Mouse (Mus musculus) ZHBTc4 (cell line): ENCODE data around the gene Ift46.

Experiments used
- DNase-seq: peaks from one replicate; pipeline ENCODE4 v3.0.0-alpha.2; 2011; ENCODE audit warnings: low read depth, low spot score

Ift46 gene

DNA sequence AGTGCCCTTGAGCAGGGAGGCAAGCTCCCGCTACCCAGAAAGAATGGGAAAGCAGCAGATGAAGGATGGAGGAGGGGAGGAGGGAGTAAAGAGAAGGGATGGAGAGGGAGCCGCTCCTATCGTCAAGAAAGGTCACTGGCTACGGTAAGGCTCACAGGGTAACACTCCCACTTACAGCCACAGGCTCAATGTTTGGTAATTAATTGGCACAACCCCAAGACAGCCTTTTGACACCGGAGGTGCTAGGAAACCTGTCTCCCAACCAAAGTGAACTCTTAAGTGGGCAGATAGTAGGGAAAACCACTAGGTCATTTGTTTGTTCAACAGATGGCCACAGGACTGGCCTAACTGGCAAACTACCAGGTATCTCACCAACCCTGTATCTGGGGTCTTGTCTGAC, 39.4 kb downstream of the Ift46 start:
- no peak for DNase-seq

GRCm38 (mm10) chr9:44807778-44808177, 40.1 kb downstream of the Ift46 start:
- no peak for DNase-seq

- no peak for DNase-seq
Observed at GRCm38 (mm10) chr9:44810316-44810715, 42.6 kb downstream of the Ift46 start.

DNA sequence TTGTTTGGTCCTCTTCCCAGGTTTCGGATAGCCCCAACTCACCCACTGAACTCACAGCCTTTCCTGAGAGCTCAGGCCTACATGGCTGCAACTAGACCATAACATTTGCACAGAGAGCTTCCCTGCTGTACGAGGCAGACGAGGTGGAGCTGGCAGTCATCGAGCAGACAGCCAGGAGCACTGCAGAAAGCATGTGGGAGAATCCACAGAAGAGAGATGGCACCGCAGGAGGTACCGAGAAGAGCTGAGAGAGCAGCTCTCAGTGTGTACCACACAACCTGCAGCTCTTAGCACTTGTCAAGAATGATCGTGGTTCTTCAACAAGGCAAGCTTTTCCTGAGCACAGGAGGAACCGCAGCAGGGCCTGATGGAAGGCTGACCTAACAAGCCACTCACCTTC, 46.5 kb downstream of the Ift46 start:
- DNase-seq = no peak

GRCm38 (mm10) chr9:44817522-44817921, 49.8 kb downstream of the Ift46 start:
- no peak for DNase-seq

GRCm38 (mm10) chr9:44819920-44820827, 52.5 kb downstream of the Ift46 start:
- DNase-seq = no peak

DNA sequence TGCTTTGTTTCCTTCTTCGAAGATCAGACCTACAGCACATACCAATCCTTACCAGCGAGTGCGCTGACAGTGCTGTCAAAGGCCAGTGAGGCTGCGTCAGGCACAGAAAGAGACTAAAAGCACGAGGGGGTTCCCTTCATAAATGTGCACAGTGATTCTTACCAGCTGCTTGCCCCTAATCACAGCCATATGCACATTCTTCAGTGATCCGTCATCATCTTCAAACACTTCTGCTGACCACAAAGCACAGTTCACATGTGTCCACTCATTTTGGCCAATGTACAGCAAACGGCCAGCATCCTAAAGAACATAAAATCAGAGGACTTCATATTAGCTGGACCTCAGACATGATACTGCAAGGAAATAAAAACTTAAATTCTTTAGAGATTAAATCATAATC, 59.0 kb downstream of the Ift46 start:
- DNase-seq = no peak

GRCm38 (mm10) chr9:44828944-44829343, 61.2 kb downstream of the Ift46 start:
- DNase-seq = no peak

DNA sequence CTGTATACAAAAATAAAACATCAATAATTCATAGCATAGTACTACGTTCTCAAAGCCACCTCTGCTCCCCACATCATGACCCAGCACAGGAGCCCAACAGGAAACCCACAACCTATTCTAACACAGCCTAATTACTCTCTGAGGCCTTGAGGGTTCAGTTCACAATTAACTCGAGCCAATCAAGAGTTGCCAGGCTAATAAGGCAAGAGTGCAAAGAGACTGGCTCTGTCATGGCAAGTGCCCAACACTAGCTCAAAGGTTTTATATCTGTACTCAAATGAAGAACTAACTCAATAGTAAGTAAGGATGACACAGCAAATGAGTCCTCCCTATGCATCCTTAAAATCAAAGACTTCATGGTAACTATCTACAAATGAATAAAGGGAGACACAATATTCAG, 62.8 kb downstream of the Ift46 start:
- no peak for DNase-seq

- DNase-seq = no peak
Observed at GRCm38 (mm10) chr9:44832356-44832755, 64.6 kb downstream of the Ift46 start.

- DNase-seq = peak; percentile 89
Observed at GRCm38 (mm10) chr9:44836439-44836838, 68.7 kb downstream of the Ift46 start.

- DNase-seq = peak; percentile 65
Observed at GRCm38 (mm10) chr9:44841241-44841640, 73.5 kb downstream of the Ift46 start.
